ENCODE assay signal across 9 mouse cellular contexts in genomic region chr6:124544466-124544865, GRCm38 (mm10). TPM values are rescaled to one million over a fixed set of nuclear protein-coding genes. Genes with fewer than 3 reads are reported as not detected.
DNase-seq lines count a peak whose midpoint lies in the region; ATAC-seq and TF ChIP-seq lines count a peak whose summit lies in the region.
"Had no signal": no experiment of that assay in that cellular context is flagged by ENCODE, and none has a peak within 500 bp of the region (broad histone marks: within the 10 kb centered on the region; RNA-seq: fewer than 3 reads in every experiment).

No protein-coding gene starts in this region.

- DNase-seq in kidney, adult 11 months = peak; percentile 10
- DNase-seq in 3134 (ENCODE audit: extremely low read depth, insufficient read length, low spot score) = peak; percentile 29
- no peak for DNase-seq in MEL (ENCODE audit: low read depth, low spot score)
- no peak for DNase-seq in embryo, embryonic 10.5 days (ENCODE audit: low spot score)
- DNase-seq: layer of hippocampus, postnatal 36 days had no signal

- H3K4me1 ChIP-seq in kidney, embryonic 16.5 days (ENCODE audit: insufficient read depth, low read length) = no peaks in the 10 kb centered on the region
- H3K4me1 ChIP-seq in MEL (ENCODE audit: control insufficient read depth in 1 of 2, insufficient read depth in 2 of 2, low read length in 2 of 2) = no peaks in the 10 kb centered on the region
- H3K4me1 ChIP-seq in kidney, embryonic 14.5 days (ENCODE audit: control insufficient read depth, insufficient read depth, low read length) = no peaks in the 10 kb centered on the region
- H3K4me1 ChIP-seq: midbrain, embryonic 12.5 days had no signal

- no peak overlapping the region for H3K4me3 ChIP-seq in kidney, embryonic 16.5 days (ENCODE audit: low read length)
- no peak overlapping the region for H3K4me3 ChIP-seq in MEL (ENCODE audit: control insufficient read depth in 1 of 2, insufficient read depth in 1 of 2, low read depth in 2 of 2, low read length in 2 of 2)
- no peak overlapping the region for H3K4me3 ChIP-seq in kidney, embryonic 14.5 days (ENCODE audit: low read length)
- H3K4me3 ChIP-seq: midbrain, embryonic 12.5 days had no signal

- no peaks in the 10 kb centered on the region for H3K27me3 ChIP-seq in kidney, embryonic 16.5 days (ENCODE audit: insufficient read depth, low read length)
- H3K27me3 ChIP-seq in MEL (ENCODE audit: control insufficient read depth in 1 of 2, insufficient read depth in 2 of 2, low read length in 2 of 2) = no peaks in the 10 kb centered on the region
- H3K27me3 ChIP-seq in kidney, embryonic 14.5 days (ENCODE audit: control insufficient read depth, insufficient read depth, low read length) = no peaks in the 10 kb centered on the region
- H3K27me3 ChIP-seq: midbrain, embryonic 12.5 days had no signal

- TF ChIP-seq EP300 in MEL (IDR thresholded peaks at IDR 0.05; ENCODE audit: low read depth in 1 of 2, low read length in 2 of 2) = no peak

- no peaks in the 10 kb centered on the region for H3K36me3 ChIP-seq in kidney, embryonic 16.5 days (ENCODE audit: insufficient read depth, low read length)
- no peaks in the 10 kb centered on the region for H3K36me3 ChIP-seq in MEL (ENCODE audit: control insufficient read depth in 1 of 2, insufficient read depth in 2 of 2, low read length in 2 of 2)
- H3K36me3 ChIP-seq in kidney, embryonic 14.5 days (ENCODE audit: control insufficient read depth, insufficient read depth, low read length) = no peaks in the 10 kb centered on the region
- H3K36me3 ChIP-seq: midbrain, embryonic 12.5 days had no signal

- 78% methylated on average over 5 of the region's 6 CpGs for WGBS in kidney, embryonic 16.5 days
- WGBS in kidney, embryonic 14.5 days = 80% methylated on average over 4 of the region's 6 CpGs

- H3K4me2 ChIP-seq in kidney, embryonic 16.5 days (replicated peaks; ENCODE audit: low read depth, low read length) = no peak overlapping the region
- H3K4me2 ChIP-seq in kidney, embryonic 14.5 days (replicated peaks; ENCODE audit: low read depth, low read length) = no peak overlapping the region
- H3K4me2 ChIP-seq: midbrain, embryonic 12.5 days had no signal

- no peak; the same call in 1 of the 2 replicates for TF ChIP-seq RAD21 in MEL (IDR thresholded peaks at IDR 0.05; ENCODE audit: low read depth, low read length)

- no peaks in the 10 kb centered on the region for H3K79me2 ChIP-seq in MEL (ENCODE audit: control insufficient read depth, insufficient read depth, low read length, poor library complexity)

- ATAC-seq in kidney, embryonic 16.5 days (ENCODE audit: low FRiP score, low TSS enrichment) = no peak
- ATAC-seq in kidney, embryonic 14.5 days (ENCODE audit: low FRiP score, low TSS enrichment) = peak; percentile 47; the same call in 1 of the 2 replicates
- ATAC-seq in megakaryocyte-erythroid progenitor cell, adult 5-6 weeks (replicated peaks; ENCODE audit: low FRiP score, low TSS enrichment, poor library complexity, severe bottlenecking) = no peak

- TF ChIP-seq POLR2A in MEL (IDR thresholded peaks at IDR 0.05; ENCODE audit: control insufficient read depth in 1 of 2, insufficient read depth in 1 of 2, low read depth in 1 of 2, low read length in 2 of 2, poor library complexity in 1 of 2) = no peak

- peak in 1 of 3 experiments; percentile 21; a peak in 1 of 6 replicates for TF ChIP-seq CTCF in MEL (IDR thresholded peaks at IDR 0.05 in 2 of 3, conservative IDR thresholded peaks at IDR 0.05 in 1 of 3; ENCODE audit: control insufficient read depth in 1 of 3, insufficient read depth in 1 of 3, low read depth in 2 of 3, low read length in 3 of 3, poor library complexity in 1 of 3, severe bottlenecking in 1 of 3)

- no peak overlapping the region for H3K9ac ChIP-seq in kidney, embryonic 16.5 days (replicated peaks; ENCODE audit: low read length)
- no peak overlapping the region for H3K9ac ChIP-seq in MEL (ENCODE audit: control insufficient read depth, low read depth, low read length, poor library complexity, severe bottlenecking)
- H3K9ac ChIP-seq in kidney, embryonic 14.5 days (ENCODE audit: low read depth, low read length) = no peak overlapping the region
- H3K9ac ChIP-seq: midbrain, embryonic 12.5 days had no signal

- no peak overlapping the region for H3K27ac ChIP-seq in kidney, embryonic 16.5 days (ENCODE audit: low read length)
- H3K27ac ChIP-seq in MEL (ENCODE audit: control insufficient read depth, low read depth, low read length) = no peak overlapping the region
- no peak overlapping the region for H3K27ac ChIP-seq in kidney, embryonic 14.5 days (ENCODE audit: low read depth, low read length)
- H3K27ac ChIP-seq: midbrain, embryonic 12.5 days had no signal

- H3K9me3 ChIP-seq in kidney, embryonic 16.5 days (ENCODE audit: low read length) = no peaks in the 10 kb centered on the region
- H3K9me3 ChIP-seq in MEL (replicated peaks; ENCODE audit: insufficient read depth, low read length) = no peaks in the 10 kb centered on the region
- H3K9me3 ChIP-seq in kidney, embryonic 14.5 days (ENCODE audit: control insufficient read depth, low read length) = no peaks in the 10 kb centered on the region
- H3K9me3 ChIP-seq: midbrain, embryonic 12.5 days had no signal

TF ChIP-seq in MEL, 35 proteins besides CTCF, POLR2A, EP300 and RAD21:
- TF ChIP-seq ZC3H11A (IDR thresholded peaks at IDR 0.05; ENCODE audit: low read depth, low read length) (0 out of 2 replicates have a peak, but pooled peaks have one; percentile 0), UBTF (IDR thresholded peaks at IDR 0.05; ENCODE audit: borderline replicate concordance, insufficient read depth, low read depth, low read length) (no peak), NELFE (IDR thresholded peaks at IDR 0.05; ENCODE audit: low read depth, low read length) (no peak), ETS1 (IDR thresholded peaks at IDR 0.05; ENCODE audit: low read depth, low read length) (no peak), TBP (IDR thresholded peaks at IDR 0.05; ENCODE audit: low read depth, low read length) (no peak), ELF1 (IDR thresholded peaks at IDR 0.05; ENCODE audit: low read depth, low read length) (no peak), ZNF384 (IDR thresholded peaks at IDR 0.05; ENCODE audit: low read depth, low read length) (0 out of 2 replicates have a peak, but pooled peaks have one; percentile 15), SIN3A (IDR thresholded peaks at IDR 0.05; ENCODE audit: low read length) (no peak), TAL1 (IDR thresholded peaks at IDR 0.05; ENCODE audit: low read length) (no peak), MEF2A (IDR thresholded peaks at IDR 0.05; ENCODE audit: extremely low read depth, insufficient replicate concordance, low read depth, low read length, poor library complexity, severe bottlenecking) (no peak), KAT2A (conservative IDR thresholded peaks at IDR 0.05; ENCODE audit: low read depth, low read length) (no peak), E2F4 (IDR thresholded peaks at IDR 0.05; ENCODE audit: borderline replicate concordance, low read depth, low read length) (no peak)

RNA-seq across cellular contexts. Expression of gene C1s1, which starts 2.3 kb away (rescaled TPM):
- polyA plus RNA-seq in kidney, embryonic 16.5 days (2015; fragmentation: Nextera tagmentation; extraction: Ambion mirVana) = 28.6 and 29.0 TPM in 2 replicates
- total RNA-seq in MEL (2012; rRNA removed) = 0.36 and 0.46 TPM in 2 replicates
- polyA plus RNA-seq in MEL (2012; ENCODE audit: insufficient read depth in 1 of 2, insufficient read length in 2 of 2, low read depth in 1 of 2, low replicate concordance in 2 of 2, missing spikeins in 1 of 2) = 1 to 10 TPM in 1 of 2 experiments, not detected in 1; 1.5 TPM
- 8.8 and 11.9 TPM in 2 replicates for polyA plus RNA-seq in kidney, embryonic 14.5 days (2014; fragmentation: Nextera tagmentation; extraction: Ambion mirVana)
- total RNA-seq in megakaryocyte-erythroid progenitor cell, adult 5-6 weeks (2014; fragmentation: Nextera tagmentation) = not detected in 2 replicates
- not detected in 2 replicates for total RNA-seq in megakaryocyte-erythroid progenitor cell, adult 5-6 weeks (2017)

RNA-seq across cellular contexts. Expression of gene C1rb, which starts 25.6 kb away (rescaled TPM):
- polyA plus RNA-seq in kidney, embryonic 16.5 days (2015; fragmentation: Nextera tagmentation; extraction: Ambion mirVana) = not detected in 2 replicates
- total RNA-seq in MEL (2012; rRNA removed) = not detected in 2 replicates
- polyA plus RNA-seq in MEL (2012; ENCODE audit: insufficient read depth in 1 of 2, insufficient read length in 2 of 2, low read depth in 1 of 2, low replicate concordance in 2 of 2, missing spikeins in 1 of 2) = under 1 TPM in 1 of 2 experiments, not detected in 1; 0.03 TPM
- 0.11 TPM in 1 of 2 replicates, not detected in the other for polyA plus RNA-seq in kidney, embryonic 14.5 days (2014; fragmentation: Nextera tagmentation; extraction: Ambion mirVana)
- total RNA-seq in megakaryocyte-erythroid progenitor cell, adult 5-6 weeks (2014; fragmentation: Nextera tagmentation) = not detected in 2 replicates
- total RNA-seq in megakaryocyte-erythroid progenitor cell, adult 5-6 weeks (2017) = not detected in 2 replicates
- polyA plus RNA-seq: midbrain, embryonic 12.5 days had no signal

RNA-seq across cellular contexts. Expression of gene C1ra, which starts 32.3 kb away (rescaled TPM):
- polyA plus RNA-seq in kidney, embryonic 16.5 days (2015; fragmentation: Nextera tagmentation; extraction: Ambion mirVana) = 11.7 and 13.9 TPM in 2 replicates
- 0.19 and 0.29 TPM in 2 replicates for total RNA-seq in MEL (2012; rRNA removed)
- under 1 TPM in 1 of 2 experiments, not detected in 1; 0.28 TPM for polyA plus RNA-seq in MEL (2012; ENCODE audit: insufficient read depth in 1 of 2, insufficient read length in 2 of 2, low read depth in 1 of 2, low replicate concordance in 2 of 2, missing spikeins in 1 of 2)
- polyA plus RNA-seq in kidney, embryonic 14.5 days (2014; fragmentation: Nextera tagmentation; extraction: Ambion mirVana) = 3.9 and 4.3 TPM in 2 replicates
- 1.2 TPM in 1 of 2 replicates, not detected in the other for total RNA-seq in megakaryocyte-erythroid progenitor cell, adult 5-6 weeks (2014; fragmentation: Nextera tagmentation)
- total RNA-seq in megakaryocyte-erythroid progenitor cell, adult 5-6 weeks (2017) = 0.23 TPM in 1 of 2 replicates, not detected in the other

RNA-seq across cellular contexts. Expression of gene C1rl, which starts 51.6 kb away (rescaled TPM):
- 1.8 and 2.2 TPM in 2 replicates for polyA plus RNA-seq in kidney, embryonic 16.5 days (2015; fragmentation: Nextera tagmentation; extraction: Ambion mirVana)
- total RNA-seq in MEL (2012; rRNA removed) = 0.98 and 1.2 TPM in 2 replicates
- 1 to 10 TPM in 1 of 2 experiments, not detected in 1; 2.6 TPM for polyA plus RNA-seq in MEL (2012; ENCODE audit: insufficient read depth in 1 of 2, insufficient read length in 2 of 2, low read depth in 1 of 2, low replicate concordance in 2 of 2, missing spikeins in 1 of 2)
- polyA plus RNA-seq in kidney, embryonic 14.5 days (2014; fragmentation: Nextera tagmentation; extraction: Ambion mirVana) = 0.71 and 1.1 TPM in 2 replicates
- 0.42 TPM in 1 of 2 replicates, not detected in the other for total RNA-seq in megakaryocyte-erythroid progenitor cell, adult 5-6 weeks (2014; fragmentation: Nextera tagmentation)
- 0.09 and 0.50 TPM in 2 replicates for total RNA-seq in megakaryocyte-erythroid progenitor cell, adult 5-6 weeks (2017)

Comparison
In these comparisons a context has a peak if more than half of its experiments do, and no peak if none do; other contexts are left out.
1. DNase-seq: peak in kidney, adult 11 months (single experiment) and 3134 (single experiment); none in MEL (single experiment) and embryo, embryonic 10.5 days (single experiment).